Mouse (Mus musculus): ENCODE data around the gene Trim29.
A peak's percentile ranks its signal among the peaks of the same experiment; 100 is the strongest.

The Trim29 gene

GRCm38 (mm10) chr9:43315320-43315950 lies 4.8 kb downstream of the Trim29 start:
- DNase-seq, result no peak

DNA sequence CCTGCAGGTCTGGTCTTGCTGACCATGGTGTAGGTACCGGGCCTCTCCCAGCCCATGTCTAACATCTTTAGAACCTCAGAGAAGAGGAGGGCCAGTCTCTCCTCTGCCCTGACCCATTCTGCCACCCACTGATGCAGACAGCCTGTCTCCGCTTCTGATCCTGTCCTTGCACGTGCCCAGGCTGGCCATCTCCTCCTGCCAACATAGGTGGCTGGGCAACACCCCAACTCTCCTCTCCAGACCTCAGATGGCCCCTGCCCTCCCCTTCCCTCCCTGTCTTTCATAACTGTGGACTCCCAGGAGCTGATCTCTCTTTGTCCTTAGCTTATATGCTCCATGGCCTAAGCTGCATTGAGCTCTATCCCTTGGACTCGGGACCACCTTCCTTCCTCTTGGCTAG lies 5.8 kb downstream of the Trim29 start:
- no peak for DNase-seq

- DNase-seq, result no peak
Measured at GRCm38 (mm10) chr9:43318661-43319060, 8.0 kb downstream of the Trim29 start.

DNA sequence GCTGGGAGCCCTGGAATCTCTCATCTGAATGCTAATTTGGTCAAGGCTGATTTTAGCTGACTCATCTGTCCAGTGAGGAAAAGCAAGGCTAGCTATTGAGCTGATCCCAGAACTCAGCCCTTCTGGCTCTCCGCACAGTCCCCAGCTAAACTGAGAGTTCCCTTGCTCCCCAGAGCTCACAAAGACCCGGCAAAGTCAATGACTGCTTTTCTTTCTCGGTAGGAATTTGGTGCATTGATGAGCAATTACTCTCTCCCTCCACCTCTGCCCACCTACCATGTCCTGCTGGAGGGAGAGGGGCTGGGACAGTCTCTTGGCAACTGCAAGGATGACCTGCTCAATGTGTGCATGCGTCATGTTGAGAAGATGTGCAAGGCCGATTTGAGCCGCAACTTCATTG lies 11.3 kb downstream of the Trim29 start:
- DNase-seq, result no peak

DNA sequence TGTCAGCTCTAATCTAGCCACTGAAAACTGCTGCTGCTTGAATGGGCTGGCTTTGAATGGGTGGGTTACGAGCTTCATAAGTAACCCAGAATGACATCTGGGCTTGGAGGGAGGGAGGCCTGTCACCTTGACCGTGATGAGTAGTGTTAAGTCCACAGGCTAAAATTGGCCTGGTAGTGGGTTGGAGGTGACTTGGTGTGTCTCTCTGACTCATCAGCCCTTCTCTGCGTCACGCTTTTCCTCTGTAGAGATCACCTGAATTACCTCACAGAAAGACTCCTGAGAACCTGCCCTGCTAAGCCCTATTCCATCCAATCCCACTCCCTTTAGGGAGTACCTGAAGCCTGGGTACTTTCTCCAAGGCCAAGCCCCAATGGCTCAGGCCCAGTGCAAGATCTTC lies 12.0 kb downstream of the Trim29 start:
- no peak for DNase-seq

- no peak for DNase-seq
Measured at GRCm38 (mm10) chr9:43325486-43325885, 14.8 kb downstream of the Trim29 start.

- DNase-seq, result no peak
Measured at GRCm38 (mm10) chr9:43326015-43326631, 15.5 kb downstream of the Trim29 start.

GRCm38 (mm10) chr9:43327182-43328129 lies 16.8 kb downstream of the Trim29 start:
- DNase-seq, result no peak

DNA sequence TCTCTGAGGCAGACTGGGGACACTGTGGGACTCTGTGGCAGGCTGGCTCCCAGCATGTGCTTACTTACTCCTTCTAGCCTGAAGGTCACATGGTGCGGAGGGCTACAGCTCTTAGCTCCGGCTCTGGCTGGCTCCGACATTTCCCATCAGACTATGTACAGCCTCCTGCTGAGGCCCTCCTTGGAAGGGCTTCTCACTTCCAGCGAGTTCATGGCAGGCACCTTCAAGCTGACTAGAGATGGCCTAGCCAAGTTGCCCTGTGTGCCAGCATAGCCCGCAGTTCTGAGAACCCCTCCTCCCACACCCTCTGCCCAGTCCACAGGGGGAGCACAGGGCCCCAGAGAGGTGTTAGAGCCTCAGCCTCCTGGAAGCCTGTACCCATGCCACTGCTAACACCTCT lies 19.8 kb downstream of the Trim29 start:
- peak; percentile 61 for DNase-seq

- DNase-seq, result peak; percentile 88
Measured at GRCm38 (mm10) chr9:43331476-43332471, 21.1 kb downstream of the Trim29 start.

DNA sequence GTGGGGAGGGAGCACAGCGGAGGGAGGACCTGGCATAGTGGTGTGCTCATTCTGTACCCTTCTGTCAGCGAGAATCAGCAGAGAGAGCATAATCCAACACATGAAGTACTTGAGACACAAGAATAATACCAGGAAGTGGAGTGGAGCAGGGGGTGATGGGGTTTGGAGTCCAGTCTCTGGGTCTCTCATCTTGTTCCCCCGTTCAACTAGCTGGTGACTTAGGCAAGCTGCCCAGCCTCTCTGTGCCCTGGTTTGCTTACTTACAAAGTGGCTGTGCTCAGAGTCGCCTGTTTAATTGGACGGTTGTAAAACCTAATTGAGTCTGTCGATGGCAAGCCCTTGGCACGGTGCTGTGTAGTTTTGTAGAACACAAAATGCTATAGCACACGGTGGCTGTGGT lies 23.8 kb downstream of the Trim29 start:
- no peak for DNase-seq

GRCm38 (mm10) chr9:43337636-43338035 lies 27.0 kb downstream of the Trim29 start:
- no peak for DNase-seq

DNA sequence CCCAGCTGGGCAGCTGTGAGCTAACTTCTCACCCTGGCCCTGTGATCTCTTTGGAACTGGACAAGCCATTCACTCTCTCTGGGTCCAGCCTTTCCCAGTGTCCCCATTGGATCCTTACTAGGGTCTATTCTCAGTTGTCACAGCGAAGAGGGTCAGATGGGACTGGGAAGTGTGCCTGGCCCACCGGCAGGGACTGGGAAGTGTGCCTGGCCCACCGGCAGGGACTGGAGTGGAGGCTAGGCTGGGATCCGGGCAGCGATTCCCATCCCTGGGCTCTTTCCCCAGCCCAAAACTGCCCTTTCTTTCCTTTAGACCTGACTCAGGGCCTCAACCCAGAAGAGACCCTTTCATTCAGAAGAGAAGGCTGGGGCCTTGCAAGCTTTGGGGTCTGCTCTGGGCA lies 27.4 kb downstream of the Trim29 start:
- no peak for DNase-seq

DNA sequence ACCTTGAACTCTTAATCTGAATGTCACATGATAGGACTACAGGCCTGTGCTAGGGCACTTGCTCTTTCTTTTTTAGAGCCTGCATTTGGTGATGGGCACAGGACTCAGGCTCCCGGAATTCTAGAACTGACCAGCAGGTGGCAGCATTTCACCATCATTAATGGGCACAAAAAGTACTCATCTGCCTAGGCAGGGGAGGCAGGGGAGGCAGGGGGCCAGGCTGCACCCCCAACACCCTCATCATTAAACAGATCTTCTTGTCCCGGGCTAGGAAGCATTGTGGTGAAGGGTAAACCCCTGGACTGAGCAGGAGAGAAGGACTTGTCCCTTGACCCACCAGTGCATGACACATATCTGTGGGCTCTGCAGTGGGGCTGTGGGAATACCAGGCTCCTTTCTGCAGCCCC lies 29.0 kb downstream of the Trim29 start:
- DNase-seq, result peak; percentile 69

DNA sequence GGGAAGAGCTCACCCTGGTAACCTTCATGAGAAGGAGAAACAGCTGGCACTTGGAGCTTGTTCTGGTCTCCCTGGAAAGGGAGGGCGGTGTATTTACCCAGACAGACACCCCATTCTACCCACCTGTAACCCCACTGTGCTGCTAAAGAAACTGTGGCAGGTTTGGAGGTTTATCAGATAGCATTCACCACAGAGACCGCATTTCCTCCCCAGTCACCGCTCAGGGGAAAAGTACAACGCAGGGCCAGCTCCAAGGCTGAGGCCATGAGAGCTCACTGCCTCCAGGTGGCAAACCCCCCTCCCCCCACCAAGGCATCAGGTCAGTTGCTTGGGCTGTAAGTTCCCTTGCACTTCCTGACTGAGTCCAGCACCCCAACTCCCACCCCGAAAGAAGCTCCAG lies 39.4 kb downstream of the Trim29 start:
- no peak for DNase-seq

DNA sequence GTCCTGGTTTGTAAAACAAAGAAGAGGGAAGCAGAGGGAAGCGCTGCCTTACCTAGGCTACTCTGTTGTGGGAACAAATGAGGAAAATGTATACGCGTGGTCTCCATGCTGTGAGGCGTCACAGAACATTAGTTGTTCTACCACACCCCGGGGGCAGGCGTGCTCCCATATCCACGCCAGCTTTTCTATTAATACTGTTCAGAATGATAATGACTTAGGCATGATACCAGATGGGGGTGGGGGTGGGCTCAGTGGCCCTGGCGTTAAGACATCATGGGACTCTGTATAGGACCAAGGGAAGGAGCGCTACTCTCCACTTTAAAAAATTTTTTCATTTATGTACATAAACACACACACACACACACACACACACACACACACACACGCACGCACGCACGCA lies 40.4 kb downstream of the Trim29 start:
- DNase-seq, result no peak

DNA sequence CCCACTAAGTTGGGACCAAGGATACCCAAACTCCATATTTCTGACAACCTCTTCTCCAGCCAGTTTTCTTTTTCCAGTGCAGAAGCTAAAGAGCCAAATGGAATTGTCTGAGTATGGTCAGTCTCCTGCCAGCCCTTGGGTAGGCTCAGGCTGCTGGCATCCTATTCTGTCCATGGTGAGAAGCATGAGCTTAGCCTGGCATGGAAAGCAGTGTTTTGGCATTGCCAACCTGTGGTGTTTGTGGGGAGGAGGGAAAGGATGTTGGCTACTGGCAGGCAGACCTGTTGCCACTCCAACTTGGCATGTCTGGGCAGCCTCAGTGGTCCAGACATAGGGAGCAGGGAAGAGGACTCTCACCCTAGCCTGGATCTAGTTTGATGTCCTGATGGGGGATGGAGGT lies 46.4 kb downstream of the Trim29 start:
- DNase-seq, result no peak

DNA sequence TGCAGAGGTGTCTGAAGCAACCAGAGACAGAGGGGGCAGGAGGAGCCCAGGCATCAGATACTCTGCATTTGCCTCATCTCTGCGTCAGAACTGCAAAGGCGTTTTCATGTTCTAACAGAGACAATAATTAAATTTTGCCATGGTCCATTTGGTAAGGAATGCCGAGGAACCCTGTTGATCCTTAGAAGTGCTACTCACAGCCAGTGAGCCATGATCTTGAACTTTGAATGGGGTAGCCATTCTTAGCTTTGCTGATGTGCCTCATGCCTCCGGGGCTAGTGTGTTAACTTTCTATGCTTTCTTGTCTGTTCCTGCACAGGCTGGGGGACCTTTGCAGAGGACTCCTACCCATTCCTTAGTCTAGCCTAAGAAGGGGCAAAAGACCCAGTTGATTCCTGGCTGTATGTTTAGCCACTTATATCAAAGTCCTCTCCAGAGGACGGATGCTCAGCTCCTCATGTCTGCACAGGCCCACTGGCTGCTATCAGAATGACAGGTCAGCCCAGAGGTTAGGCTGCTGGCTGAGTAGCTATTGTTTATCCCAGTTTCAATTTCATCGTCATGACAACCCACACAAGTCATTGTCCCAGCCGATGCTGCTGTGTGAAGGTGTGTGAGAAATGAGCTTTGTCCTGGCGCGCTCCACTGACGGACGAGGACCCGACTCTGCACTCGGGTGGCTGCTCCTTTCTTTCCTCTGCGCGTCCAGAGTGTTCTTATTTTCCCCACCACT lies 48.1 kb downstream of the Trim29 start:
- no peak for DNase-seq

- no peak for DNase-seq
Measured at GRCm38 (mm10) chr9:43368781-43369180, 58.1 kb downstream of the Trim29 start.

GRCm38 (mm10) chr9:43383871-43384270 lies 73.2 kb downstream of the Trim29 start:
- no peak for DNase-seq

DNA sequence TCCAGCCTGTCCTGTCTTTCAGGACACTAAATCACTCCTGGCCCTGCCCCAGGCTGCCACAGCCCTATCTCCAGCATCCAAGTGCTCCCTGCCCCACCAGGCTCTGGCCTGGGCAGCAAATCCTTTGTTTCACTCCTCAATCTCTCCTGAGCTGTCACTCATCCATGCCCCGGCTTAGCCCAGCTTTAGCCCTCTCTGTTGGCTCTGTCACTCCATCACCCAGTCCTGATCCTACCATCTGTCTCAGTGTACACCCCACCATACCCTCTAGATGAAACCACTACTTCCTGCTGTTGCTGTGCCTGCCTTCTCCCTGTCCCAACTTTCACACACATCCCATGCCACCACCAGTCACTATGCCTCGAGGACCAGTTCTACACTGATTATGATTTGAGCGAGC lies 73.8 kb downstream of the Trim29 start:
- no peak for DNase-seq

Data from cerebellum, adult 9-10 months (tissue).